Mouse (Mus musculus): ENCODE results near the gene Nod2. TPM values are rescaled to one million over a fixed set of nuclear protein-coding genes. Genes with fewer than 3 reads are reported as not detected.
"Not testable (repeated sequence)": the region's sequence is repeated elsewhere in the genome, so short reads cannot be mapped to it uniquely, and the experiment has no call there.

Nod2 gene
- polyA plus RNA-seq, 1 experiment from 2014 or later: 0.18 TPM

DNA sequence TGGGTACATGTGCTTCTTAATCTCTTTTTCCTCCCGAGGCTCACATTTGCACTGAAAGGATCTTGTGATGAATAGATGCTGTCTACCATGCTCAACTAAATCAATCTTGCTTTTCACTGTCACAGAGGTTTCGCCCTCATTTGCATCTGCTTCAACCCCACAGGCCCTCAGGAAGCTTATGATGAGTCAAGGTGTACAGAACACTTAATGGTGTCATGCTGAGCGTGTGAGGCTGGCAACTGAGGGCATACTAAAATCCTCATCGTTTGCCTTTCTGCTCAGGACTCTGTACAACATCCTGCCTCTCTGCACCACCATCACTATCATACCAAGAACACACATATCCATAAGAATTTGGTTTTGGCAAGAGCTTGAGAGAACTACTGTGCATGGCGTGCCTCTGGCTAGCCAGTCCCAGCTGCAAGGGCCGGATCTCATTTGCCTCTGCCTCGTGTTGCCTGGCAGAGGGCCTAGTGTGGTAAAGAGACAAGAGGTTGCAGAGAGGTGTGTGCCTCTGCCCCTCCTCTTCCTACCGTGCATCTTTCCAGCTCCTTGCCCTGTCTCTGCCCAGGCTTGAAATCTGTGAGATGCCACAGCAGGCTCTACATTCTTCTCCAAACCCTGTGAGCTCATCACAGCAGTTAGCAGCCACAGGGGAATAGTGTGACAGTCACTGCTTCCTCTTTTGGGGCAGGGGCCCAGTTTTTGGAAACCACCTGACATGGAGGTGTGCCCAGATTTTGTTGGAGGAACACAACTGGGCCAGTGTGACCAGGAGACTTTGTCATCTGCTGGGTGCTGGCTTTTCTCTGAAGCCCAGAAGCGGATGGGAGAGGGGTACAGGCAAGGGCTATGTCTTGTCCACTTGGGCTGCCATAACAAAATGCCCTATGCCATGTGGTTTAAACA, 9.8 kb upstream of the Nod2 start:
- H3K4me1 ChIP-seq: peaks cover 5% of the 10 kb centered on the region; the same call in 1 of the 2 replicates
- WGBS: 82% methylated on average over 9 of the region's 9 CpGs
- DNase-seq (ENCODE audit: low spot score): no peak
- no peak overlapping the region for H3K27ac ChIP-seq
- H3K4me3 ChIP-seq: no peak overlapping the region
- no peaks in the 10 kb centered on the region for H3K36me3 ChIP-seq
- H3K27me3 ChIP-seq (ENCODE audit: low read depth, poor library complexity, severe bottlenecking): no peaks in the 10 kb centered on the region
- H3K9me3 ChIP-seq (replicated peaks): no peaks in the 10 kb centered on the region

DNA sequence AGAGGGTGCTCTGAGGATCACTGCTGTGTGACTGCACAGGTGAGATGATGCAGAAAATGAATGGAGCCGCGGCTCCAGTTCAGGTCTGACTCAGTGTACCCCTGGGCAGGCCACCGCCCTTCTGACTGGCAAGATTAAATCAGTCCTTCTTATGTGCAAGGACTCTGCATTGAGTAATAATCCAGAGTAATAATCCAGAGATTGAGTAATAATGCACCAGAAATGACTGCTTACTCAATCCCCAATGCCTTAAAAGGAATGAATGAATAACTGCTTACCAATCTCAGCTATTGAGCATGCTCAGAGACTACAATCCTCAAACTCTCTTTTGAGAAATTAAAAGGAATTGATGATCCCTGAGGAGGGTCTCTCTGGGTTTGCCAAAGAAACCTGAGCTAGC, 8.2 kb upstream of the Nod2 start:
- Histone ChIP-seq H3K27ac (no peak overlapping the region), H3K36me3 (no peaks in the 10 kb centered on the region), H3K4me3 (no peak overlapping the region), H3K27me3 (ENCODE audit: low read depth, poor library complexity, severe bottlenecking) (no peaks in the 10 kb centered on the region), H3K4me1 (peaks cover 5% of the 10 kb centered on the region; the same call in 1 of the 2 replicates), H3K9me3 (replicated peaks) (no peaks in the 10 kb centered on the region)
- WGBS: 92% methylated on average over 3 of the region's 3 CpGs
- no peak for DNase-seq (ENCODE audit: low spot score)

DNA sequence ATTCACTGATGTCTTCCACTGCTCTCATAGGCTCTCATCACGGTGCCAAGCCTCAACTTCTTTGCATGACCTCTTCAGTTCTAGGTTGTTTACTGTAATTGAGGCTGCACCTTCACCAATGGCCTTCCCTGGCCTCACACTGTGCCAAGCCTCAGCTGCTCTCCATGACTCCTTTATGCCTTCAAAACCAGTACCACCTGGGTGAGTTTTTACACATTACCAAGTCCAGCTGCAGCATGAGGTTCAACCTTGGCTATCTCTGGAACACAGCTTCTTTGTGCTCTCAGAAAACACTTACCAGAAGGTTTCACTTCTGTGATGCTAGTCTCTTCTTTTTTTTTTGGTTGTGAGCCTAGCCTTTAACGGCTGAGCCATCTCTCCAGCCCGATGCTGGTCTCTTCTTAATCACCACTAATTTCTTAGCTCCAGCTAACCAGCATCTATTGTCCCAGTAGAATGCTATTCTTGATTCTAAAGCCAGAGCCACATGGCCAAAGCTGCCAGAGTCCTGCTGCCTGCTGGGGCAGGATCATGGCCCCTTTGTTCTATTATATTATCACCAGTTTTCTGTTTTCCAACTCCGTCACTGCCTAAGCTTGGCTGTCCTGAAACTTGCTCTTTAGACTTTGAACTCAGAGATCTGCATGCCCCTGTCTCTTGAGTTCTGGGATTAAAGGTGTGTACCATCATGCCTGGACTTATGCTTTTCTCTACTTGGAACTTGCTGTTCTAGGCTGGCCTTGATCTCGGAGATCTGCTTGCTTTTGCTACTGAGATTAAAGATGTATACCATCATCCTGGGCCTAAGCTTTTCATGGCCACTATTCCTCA, 4.2 kb upstream of the Nod2 start:
- no peaks in the 10 kb centered on the region for H3K36me3 ChIP-seq
- no peak for DNase-seq (ENCODE audit: low spot score)
- 85% methylated on average over 5 of the region's 5 CpGs for WGBS
- no peak overlapping the region for H3K4me3 ChIP-seq
- peaks cover 13% of the 10 kb centered on the region for H3K4me1 ChIP-seq
- no peaks in the 10 kb centered on the region for H3K9me3 ChIP-seq (replicated peaks)
- peaks cover 24% of the 10 kb centered on the region for H3K27me3 ChIP-seq (ENCODE audit: low read depth, poor library complexity, severe bottlenecking)
- no peak overlapping the region for H3K27ac ChIP-seq

DNA sequence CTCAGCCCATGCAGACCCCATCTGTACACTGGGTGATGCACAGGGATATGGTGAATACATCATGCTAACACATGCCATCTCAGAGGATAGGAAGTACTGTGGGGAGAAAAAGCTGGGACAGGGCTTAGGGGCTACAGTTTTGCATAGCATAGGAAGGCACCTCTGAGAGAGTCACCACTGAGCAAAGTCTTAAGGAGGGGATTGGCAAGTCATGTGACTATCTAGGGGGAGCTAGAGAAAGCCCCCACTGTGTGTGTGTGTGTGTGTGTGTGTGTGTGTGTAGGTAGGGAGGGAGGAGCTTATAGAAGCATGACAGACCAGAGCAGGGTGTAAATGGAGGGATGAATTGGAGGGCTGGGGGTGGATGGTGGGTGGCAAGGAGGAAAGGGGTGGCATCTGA, 1.2 kb downstream of the Nod2 start:
- Histone ChIP-seq H3K4me1 (peaks cover 41% of the 10 kb centered on the region), H3K36me3 (no peaks in the 10 kb centered on the region), H3K9me3 (replicated peaks) (no peaks in the 10 kb centered on the region), H3K27ac (no peak overlapping the region), H3K27me3 (ENCODE audit: low read depth, poor library complexity, severe bottlenecking) (peaks cover 42% of the 10 kb centered on the region), H3K4me3 (no peak overlapping the region)
- no peak for DNase-seq (ENCODE audit: low spot score)

DNA sequence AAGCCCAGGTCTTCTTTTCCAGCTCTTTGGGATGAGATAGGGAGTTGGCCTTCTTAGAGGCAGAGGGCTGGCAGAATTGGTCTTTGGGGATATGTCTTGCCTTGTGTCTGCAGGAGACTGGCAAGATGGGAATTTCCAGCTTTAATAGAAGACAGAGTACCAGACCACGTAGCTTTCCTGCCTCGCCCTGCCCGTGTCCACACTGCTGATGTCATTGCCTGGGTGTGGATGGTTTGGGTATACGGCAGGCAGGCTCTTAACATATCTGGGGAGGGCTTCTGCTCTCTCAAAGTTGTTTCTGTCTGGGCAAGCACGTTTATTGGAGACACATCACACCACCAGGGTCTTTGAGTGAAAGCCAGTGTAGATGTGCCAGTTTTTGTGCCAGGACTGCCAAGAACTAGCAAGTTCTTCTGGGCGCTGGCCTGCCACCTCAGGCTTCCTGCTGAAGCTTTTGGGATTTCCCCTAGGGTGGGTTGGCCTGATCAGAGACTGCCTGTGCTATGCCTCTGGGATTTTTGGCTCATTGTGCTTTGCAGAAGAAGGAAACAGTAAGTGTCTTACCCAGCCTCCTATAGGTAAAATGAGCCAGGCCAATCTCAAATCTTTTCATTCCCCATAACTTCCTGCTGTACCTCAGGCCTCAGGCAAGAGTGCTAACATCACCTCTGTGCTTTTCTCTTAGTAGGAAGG, 3.0 kb downstream of the Nod2 start:
- Histone ChIP-seq H3K36me3 (no peaks in the 10 kb centered on the region), H3K27ac (no peak overlapping the region), H3K4me3 (no peak overlapping the region), H3K27me3 (ENCODE audit: low read depth, poor library complexity, severe bottlenecking) (peaks cover 42% of the 10 kb centered on the region), H3K4me1 (peaks cover 42% of the 10 kb centered on the region), H3K9me3 (replicated peaks) (no peaks in the 10 kb centered on the region)
- WGBS: 83% methylated on average over 6 of the region's 6 CpGs
- DNase-seq (ENCODE audit: low spot score): no peak

DNA sequence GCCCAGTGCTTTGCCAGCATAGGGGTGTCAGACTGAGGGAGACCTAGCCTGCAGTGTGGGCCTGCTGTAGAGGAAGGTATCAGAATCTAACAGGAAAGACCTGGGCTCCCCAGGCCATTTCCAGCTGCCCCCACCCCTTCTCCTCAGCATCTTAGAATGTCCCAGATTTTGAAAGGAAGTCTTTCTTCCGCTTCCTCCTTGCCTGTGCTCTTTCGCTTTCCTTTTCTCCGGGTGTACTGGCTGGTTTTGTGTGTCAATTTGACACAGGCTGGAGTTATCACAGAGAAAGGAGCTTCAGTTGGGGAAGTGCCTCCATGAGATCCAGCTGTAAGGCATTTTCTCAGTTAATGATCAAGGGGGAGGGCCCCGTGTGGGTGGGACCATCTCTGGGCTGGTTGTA, 4.0 kb downstream of the Nod2 start:
- Histone ChIP-seq H3K4me1 (peaks cover 42% of the 10 kb centered on the region), H3K27me3 (ENCODE audit: low read depth, poor library complexity, severe bottlenecking) (peaks cover 32% of the 10 kb centered on the region)
- 65% methylated on average over 4 of the region's 4 CpGs for WGBS
- DNase-seq (ENCODE audit: low spot score); H3K36me3 ChIP-seq; H3K4me3 ChIP-seq; H3K9me3 ChIP-seq (replicated peaks); H3K27ac ChIP-seq: not testable (repeated sequence)

DNA sequence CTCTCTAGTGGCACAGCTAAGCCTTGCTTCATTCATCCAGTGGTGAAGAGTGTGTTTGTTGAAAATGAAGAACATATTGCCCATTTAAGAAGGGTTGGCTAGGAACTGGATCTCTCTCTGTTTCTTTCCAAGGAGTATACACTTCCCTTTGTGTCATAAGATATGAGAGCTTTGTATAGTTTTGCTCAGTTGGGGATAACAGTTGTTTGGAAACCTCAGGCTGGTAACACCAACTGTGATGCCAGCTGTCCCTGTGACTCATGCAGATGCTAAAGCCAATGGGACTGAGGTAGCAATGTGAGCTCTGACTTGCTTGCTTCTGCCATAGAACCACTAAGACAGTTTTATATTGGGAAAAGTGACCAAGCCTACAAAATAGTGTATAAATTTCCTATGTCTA, 8.2 kb downstream of the Nod2 start:
- H3K27ac ChIP-seq: no peak overlapping the region
- H3K36me3 ChIP-seq: no peaks in the 10 kb centered on the region
- peaks cover 19% of the 10 kb centered on the region for H3K4me1 ChIP-seq
- no peaks in the 10 kb centered on the region for H3K27me3 ChIP-seq (ENCODE audit: low read depth, poor library complexity, severe bottlenecking)
- no peak for DNase-seq (ENCODE audit: low spot score)
- no peak overlapping the region for H3K4me3 ChIP-seq
- H3K9me3 ChIP-seq (replicated peaks): no peaks in the 10 kb centered on the region

DNA sequence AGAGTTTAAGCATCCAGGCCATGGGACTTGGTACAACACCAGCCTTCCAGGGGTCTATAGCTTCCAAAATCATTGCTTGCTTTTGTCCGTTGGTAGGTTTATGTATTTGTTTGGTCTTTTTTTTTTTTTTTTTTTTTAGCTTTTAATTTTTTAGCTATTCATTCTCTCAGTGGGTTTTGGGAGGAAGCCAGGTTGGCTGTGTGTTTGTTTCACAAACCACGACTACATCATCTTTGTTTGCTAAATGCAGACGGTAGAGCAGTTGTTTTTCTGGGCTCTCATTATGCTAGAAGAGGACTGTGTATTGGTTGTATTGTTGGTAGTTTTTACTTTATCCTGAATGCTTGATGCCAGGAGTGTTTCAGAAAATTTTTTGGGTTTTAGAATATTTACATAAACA, 12.8 kb downstream of the Nod2 start:
- Histone ChIP-seq H3K36me3 (no peaks in the 10 kb centered on the region), H3K4me3 (no peak overlapping the region), H3K9me3 (replicated peaks) (no peaks in the 10 kb centered on the region), H3K27me3 (ENCODE audit: low read depth, poor library complexity, severe bottlenecking) (no peaks in the 10 kb centered on the region), H3K4me1 (0 out of 2 replicates have a peak, but pooled peaks cover 5% of the 10 kb centered on the region), H3K27ac (no peak overlapping the region)
- no peak for DNase-seq (ENCODE audit: low spot score)
- 93% methylated on average over 3 of the region's 3 CpGs for WGBS

DNA sequence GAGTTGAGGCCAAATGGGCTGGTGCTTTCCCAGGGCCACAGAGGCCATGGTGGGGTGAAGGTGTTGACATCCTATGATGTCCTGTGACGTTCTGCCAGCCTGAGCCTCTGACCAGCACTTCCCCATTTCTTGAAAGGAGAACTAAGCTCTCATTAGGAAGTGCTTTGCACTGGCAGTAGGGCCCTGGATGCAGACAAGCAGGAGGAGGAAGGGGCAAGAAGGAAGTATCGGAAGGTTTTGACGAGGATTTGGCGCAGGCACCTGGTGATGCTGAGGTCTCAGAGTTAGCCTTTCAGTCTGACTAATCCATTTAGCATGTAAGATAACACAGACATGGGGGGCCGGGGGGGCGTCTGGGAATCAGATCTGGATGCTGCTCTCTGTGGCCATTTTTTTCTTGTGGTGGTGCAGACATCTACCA, 15.3 kb downstream of the Nod2 start:
- Histone ChIP-seq H3K4me1 (peaks cover 13% of the 10 kb centered on the region), H3K9me3 (replicated peaks) (no peaks in the 10 kb centered on the region), H3K4me3 (no peak overlapping the region), H3K36me3 (no peaks in the 10 kb centered on the region), H3K27ac (no peak overlapping the region), H3K27me3 (ENCODE audit: low read depth, poor library complexity, severe bottlenecking) (no peaks in the 10 kb centered on the region)
- WGBS: 76% methylated on average over 6 of the region's 6 CpGs
- DNase-seq (ENCODE audit: low spot score): no peak

DNA sequence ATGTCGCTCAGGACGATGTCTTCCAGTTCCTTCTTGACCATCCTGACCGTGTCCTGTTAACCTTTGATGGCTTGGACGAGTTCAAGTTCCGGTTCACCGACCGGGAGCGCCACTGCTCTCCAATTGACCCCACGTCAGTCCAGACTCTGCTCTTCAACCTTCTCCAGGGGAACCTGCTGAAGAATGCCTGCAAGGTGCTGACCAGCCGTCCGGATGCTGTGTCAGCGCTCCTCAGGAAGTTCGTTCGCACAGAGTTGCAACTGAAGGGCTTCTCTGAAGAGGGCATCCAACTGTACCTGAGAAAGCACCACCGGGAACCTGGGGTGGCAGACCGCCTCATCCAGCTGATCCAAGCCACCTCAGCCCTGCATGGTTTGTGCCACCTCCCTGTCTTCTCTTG, 17.0 kb downstream of the Nod2 start:
- H3K4me1 ChIP-seq: peaks cover 19% of the 10 kb centered on the region
- H3K4me3 ChIP-seq: no peak overlapping the region
- 89% methylated on average over 16 of the region's 16 CpGs for WGBS
- H3K9me3 ChIP-seq (replicated peaks): no peaks in the 10 kb centered on the region
- no peak for DNase-seq (ENCODE audit: low spot score)
- no peak overlapping the region for H3K27ac ChIP-seq
- no peaks in the 10 kb centered on the region for H3K27me3 ChIP-seq (ENCODE audit: low read depth, poor library complexity, severe bottlenecking)
- no peaks in the 10 kb centered on the region for H3K36me3 ChIP-seq

DNA sequence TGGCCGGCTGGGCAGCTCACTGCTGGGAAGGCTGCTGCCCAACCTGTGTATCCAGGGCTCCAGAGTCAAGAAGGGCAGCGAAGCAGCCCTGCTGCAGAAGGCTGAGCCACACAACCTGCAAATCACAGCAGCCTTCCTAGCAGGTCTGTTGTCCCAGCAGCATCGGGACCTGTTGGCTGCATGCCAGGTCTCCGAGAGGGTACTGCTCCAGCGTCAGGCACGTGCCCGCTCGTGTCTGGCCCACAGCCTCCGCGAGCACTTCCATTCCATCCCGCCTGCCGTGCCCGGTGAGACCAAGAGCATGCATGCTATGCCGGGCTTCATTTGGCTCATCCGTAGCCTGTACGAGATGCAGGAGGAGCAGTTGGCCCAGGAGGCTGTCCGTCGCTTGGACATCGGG, 17.8 kb downstream of the Nod2 start:
- DNase-seq (ENCODE audit: low spot score): no peak
- Histone ChIP-seq H3K27me3 (ENCODE audit: low read depth, poor library complexity, severe bottlenecking) (no peaks in the 10 kb centered on the region), H3K36me3 (no peaks in the 10 kb centered on the region), H3K27ac (no peak overlapping the region), H3K9me3 (replicated peaks) (no peaks in the 10 kb centered on the region), H3K4me3 (no peak overlapping the region), H3K4me1 (peaks cover 19% of the 10 kb centered on the region)
- 94% methylated on average over 19 of the region's 19 CpGs for WGBS

DNA sequence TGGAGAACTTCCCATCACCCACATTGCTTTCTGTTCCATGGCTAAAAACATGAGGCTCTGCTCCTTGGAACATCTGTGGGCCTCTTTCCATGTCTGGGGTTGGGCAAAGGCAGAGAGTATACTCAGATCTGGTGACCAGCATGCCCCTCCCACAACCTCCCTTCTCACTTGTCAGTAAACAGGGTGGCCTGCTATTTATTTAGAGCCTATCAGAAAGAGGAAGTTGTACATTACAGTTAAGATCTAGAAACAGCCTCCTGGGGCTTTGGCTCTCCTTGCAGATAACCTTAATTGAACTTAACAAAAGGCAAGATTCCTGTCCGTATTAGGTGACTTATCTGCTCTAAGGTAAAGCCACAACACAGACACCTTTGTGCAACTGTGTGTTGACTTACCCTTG, 19.3 kb downstream of the Nod2 start:
- Histone ChIP-seq H3K27ac (no peak overlapping the region), H3K4me1 (peaks cover 21% of the 10 kb centered on the region), H3K4me3 (no peak overlapping the region), H3K36me3 (no peaks in the 10 kb centered on the region), H3K27me3 (ENCODE audit: low read depth, poor library complexity, severe bottlenecking) (no peaks in the 10 kb centered on the region), H3K9me3 (replicated peaks) (no peaks in the 10 kb centered on the region)
- WGBS: 51% methylated on average over 1 of the region's 1 CpGs
- DNase-seq (ENCODE audit: low spot score): no peak

Measured in limb, embryonic 10.5 days (tissue).